Mouse (Mus musculus) c-Kit-positive CD71-positive TER-119-negative erythroid progenitor cells, embryonic 14.5 days (primary cell): ENCODE measurements at regions not wholly inside any gene's neighbourhood (a gene's known extent, or its start where the extent isn't known, plus 50 kb on each side); places are given as distances from the start of the nearest gene placed in this dataset.

Source experiments
- DNase-seq: peaks from one replicate; pipeline ENCODE4 v3.0.0-alpha.2; 2013; ENCODE audit warnings: low read depth

GRCm38 (mm10) chr13:91274131-91274530 lies 50.4 kb upstream of the Atg10 start:
- DNase-seq, result no peak

DNA sequence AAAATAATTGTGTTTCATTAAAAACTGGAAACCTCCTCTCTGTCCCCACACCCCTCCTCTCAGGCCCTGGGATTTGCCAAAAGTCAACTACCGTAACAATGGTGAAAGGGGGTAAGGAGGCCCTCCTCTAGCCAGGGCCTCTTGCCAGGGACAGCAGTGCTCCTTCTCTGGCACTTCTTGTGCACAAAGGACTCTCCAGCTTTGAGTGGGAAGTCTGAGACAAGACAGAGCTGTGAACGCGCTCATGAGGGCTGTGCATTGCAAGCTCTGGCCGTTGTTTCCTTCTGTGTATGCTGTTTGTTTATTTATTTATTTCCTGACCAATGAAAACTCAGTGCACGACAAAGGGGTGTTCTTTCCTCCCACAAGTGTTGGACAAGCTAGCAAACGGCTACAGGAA lies 50.8 kb upstream of the Atg10 start:
- no peak for DNase-seq

- no peak for DNase-seq
These were observed 55.7 kb upstream of the Atg10 start for GRCm38 (mm10) chr13:91279487-91279886.

- DNase-seq, result no peak
These were observed 71.9 kb upstream of the Atg10 start for GRCm38 (mm10) chr13:91295552-91296170.

- DNase-seq, result peak; percentile 30
These were observed 72.9 kb upstream of the Atg10 start for GRCm38 (mm10) chr13:91296521-91297160.

DNA sequence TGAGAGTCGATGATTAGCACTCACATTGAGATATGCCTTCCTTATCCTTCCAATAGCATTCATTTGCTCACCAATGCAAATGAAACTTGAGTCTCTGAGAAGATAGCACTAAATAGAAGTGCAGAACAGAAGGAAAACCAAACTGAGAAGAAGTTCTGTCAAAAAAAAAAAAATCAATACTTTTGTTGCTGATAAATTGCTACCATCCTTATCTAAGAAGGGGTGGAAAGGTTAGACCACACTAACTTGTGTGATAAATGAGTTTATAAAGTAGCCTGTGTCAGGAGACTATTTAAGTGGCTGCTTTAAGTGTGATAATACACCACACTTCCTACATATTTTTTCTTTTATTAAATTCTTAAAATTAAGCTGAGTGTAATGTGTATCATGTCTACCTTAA lies 78.1 kb upstream of the Atg10 start:
- DNase-seq, result no peak

DNA sequence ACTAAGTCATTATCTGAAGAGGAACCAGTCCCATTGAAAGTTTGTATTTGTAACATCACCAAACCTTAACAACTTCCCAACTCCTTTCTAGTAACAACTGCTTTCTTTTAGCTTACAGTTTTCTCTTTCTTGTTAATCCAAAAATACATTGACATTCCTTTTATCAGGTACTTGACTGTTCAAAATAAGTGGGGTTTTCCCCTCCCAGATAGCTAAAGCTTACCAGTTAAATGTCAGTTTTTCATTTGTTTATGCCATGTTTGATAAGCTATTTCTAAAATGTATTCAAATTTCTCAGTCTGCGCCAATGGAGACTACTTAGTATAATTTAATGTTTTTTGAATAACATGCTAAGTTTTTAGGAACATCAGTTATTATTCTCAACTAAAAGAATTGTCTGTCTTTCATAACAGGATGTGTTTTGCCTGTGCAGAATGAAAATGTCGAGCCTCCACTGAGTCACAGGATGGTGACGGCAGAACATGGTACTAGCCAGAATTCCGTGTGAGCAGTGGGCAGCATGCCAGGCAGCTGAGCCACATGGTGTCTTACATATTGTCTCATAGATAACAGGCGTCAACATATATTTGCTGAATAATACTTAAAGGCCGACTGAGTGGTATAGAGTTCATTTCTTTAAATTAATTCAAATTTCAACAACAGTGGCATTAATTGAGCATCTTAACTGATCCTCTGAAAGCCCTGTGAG lies 82.1 kb upstream of the Atg10 start:
- no peak for DNase-seq

DNA sequence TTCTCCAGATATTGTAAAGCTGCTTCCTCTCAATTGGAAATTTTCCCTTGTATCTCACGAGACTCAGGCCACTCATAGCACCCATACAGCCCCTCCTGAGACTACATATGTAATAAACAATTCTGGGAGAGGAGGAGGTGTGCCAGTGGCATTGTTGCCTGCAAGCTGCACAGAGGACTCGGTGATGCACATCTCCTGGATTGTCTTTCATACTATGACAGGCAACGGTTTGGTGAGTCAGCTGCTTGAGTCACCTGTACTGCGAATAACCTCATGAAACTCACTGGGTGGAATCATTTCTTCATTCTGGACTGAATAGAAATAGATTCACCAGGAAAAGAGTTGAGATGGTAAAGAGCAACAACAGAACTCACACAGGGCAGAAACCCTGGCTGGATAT lies 82.8 kb upstream of the Atg10 start:
- DNase-seq, result no peak

- DNase-seq, result no peak
These were observed 89.3 kb upstream of the Atg10 start for GRCm38 (mm10) chr13:91312905-91313571.

- no peak for DNase-seq
These were observed 98.6 kb upstream of the Atg10 start for GRCm38 (mm10) chr13:91322331-91322730.

GRCm38 (mm10) chr13:91326834-91327233 lies 103.1 kb upstream of the Atg10 start:
- DNase-seq, result no peak

DNA sequence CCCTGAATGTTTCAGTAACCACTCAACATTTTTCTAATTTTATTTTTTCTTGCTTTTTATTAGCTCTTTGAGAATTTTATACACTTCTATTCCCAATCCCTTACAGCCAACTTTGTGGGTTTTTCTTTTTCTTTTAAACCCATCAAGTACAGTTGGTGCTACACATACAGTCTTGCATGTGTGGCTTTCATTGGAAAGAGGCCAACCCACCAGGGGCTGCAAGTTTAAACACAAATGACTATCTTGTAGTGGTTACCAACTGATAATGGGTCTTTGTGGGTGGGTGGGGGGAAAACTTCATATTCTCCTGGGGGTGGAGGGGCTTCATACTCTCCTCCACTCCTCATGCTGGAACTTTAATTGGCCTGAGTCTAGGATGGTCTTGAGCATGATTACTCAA lies 110.5 kb upstream of the Atg10 start:
- DNase-seq, result no peak

- DNase-seq, result no peak
These were observed 115.9 kb upstream of the Ssbp2 start for GRCm38 (mm10) chr13:91344139-91344538.

GRCm38 (mm10) chr13:91348489-91349083 lies 111.5 kb upstream of the Ssbp2 start:
- DNase-seq, result no peak

DNA sequence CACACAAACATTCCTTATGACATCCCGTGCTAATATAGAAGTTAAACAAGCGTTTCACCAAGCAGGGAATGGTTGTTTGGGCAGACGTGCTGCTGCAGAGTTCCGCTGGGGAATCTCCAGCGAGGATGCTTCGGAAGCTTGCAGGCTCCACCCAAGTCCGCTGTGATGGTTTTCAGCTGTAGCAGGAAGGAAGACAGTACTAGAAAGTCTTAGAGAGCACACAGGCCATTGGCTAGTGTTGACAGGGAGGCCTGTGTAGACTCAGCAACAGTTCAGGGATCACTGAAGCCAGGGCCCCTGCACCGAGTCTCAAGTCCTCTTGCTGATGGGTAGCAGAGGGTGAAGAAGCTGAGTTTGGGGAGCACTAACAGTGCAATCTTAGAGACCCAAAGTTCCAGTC lies 107.8 kb upstream of the Ssbp2 start:
- DNase-seq, result no peak

- no peak for DNase-seq
These were observed 103.6 kb upstream of the Ssbp2 start for GRCm38 (mm10) chr13:91356516-91356915.

DNA sequence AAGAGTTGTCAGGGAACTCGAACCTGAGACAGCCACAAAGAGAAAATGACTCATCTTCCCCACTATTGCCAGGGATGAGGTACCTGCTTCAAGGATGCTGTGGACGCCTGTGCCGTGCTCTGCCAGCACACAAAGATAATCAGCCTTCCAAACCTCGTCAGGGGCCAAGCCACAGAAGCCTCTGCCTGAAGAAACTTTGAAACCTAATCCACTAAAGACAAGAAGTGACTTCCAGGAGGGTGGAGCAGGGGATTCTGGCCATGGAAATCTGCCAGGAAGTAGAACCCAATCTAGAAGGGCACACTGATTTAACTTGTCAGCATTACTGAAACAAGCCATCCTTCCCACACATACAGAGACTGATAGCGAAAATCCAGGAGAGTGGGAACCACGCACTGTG lies 100.0 kb upstream of the Ssbp2 start:
- no peak for DNase-seq

DNA sequence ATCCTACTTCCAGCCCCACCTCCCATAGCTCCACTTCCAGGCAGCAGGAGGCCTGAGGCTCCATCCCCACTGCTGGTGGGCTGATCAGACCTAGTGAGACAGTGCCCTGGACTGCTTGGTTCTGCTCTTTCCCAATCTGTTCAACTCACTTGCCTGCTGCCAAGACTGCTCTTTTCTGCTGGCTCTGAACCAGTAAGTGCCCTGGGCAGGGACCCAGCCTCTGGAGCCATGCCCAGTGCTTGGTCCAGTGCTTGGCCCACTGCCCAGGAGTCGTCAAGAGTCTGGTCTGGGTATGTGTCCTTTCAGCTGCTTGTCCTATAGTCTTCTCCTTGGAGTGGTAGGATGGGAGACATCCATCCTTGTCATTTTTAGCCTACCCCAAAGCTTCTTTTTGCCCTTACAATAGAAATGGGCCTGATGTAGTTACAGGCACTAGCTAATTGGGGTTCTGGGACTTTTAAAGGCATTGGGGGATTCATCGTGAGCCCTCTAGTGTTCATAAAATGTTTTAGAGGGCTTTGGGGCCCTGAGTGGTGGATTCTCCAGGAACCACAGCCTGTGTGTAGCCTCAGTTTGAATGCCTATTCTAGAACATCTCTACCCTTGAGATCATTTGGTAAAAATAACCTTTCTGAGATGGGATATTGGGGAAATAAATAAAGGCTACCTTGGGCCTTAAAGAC lies 94.7 kb upstream of the Ssbp2 start:
- no peak for DNase-seq

- DNase-seq, result no peak
These were observed 93.5 kb upstream of the Ssbp2 start for GRCm38 (mm10) chr13:91366540-91366939.

GRCm38 (mm10) chr13:91367896-91368556 lies 92.1 kb upstream of the Ssbp2 start:
- no peak for DNase-seq

DNA sequence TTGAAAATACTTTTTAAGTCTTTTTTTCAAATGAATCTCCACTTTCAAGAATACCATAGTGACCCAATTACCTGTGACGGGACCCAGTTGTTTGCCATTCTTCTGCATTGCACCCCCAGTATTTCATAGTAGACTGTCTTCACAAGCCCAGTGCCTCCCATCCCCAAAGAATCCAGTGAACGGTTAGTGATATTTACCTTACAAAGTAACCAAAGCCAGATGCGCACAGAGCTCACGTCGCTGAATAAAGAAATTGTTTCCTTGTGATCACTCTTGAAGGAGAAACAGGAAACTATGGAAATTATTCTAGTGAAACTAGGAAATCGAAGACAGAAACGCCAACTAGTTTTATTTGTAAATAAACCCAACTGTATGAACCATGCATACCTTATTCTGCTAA lies 91.4 kb upstream of the Ssbp2 start:
- DNase-seq, result no peak
